Mouse (Mus musculus): ENCODE data around the gene Rmnd5b. TPM values are rescaled to one million over a fixed set of nuclear protein-coding genes. Genes with fewer than 3 reads are reported as not detected.

Gene Rmnd5b
- polyA plus RNA-seq (2012; fragmentation: generic; extraction: Trizol), result 10 to 100 TPM; 24.1 to 35.1 TPM

GRCm38 (mm10) chr11:51635525-51636322 lies at the start of gene Rmnd5b:
Rmnd5b (minus strand) TSS chr11:51635896.

GRCm38 (mm10) chr11:51650691-51651515 lies 15.2 kb upstream of the Rmnd5b start, which contains the start of the genes N4bp3 and D930048N14Rik:
N4bp3 (minus strand) TSS chr11:51650842.
D930048N14Rik (plus strand) TSS chr11:51650954.

GRCm38 (mm10) chr11:51619409-51620060 lies 16.2 kb downstream of the Rmnd5b start, which contains the start of gene Nhp2:
Nhp2 (plus strand) TSS chr11:51619735.

DNA sequence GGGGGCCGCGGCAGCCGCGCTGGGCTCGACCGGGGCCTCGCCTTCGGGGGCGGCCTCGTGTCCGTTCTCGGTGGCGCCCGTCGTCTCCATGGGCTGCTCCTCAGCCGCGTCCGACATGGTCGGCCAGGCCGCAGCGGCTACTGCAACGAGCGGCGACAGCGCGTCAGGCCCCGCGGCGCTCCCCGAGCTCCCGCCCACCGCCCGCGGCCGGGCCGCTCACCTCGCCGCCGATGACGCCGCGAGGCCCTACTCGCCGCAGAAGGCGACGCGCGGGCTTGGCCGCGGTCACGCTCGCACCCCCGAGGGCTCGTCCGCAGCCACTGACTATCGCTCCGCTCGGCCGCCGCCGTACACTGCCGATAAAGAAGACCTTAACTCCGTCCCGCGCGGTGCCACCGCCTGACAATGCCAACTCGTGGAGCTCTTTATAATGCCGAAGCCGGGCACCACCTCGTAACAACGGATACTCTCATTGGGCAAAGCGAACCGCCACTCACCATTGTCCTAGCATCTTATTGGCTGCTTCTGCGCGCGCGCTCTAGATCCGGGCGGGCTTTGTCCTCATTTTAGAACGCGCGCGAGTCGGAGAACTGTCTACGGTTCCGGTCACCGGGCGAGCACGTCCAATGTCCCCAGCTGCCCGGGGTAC lies 29.1 kb downstream of the Rmnd5b start, which contains the start of gene Hnrnpab:
Gene Hnrnpab (minus strand): TSS at position 401 of the 649 bp plus-strand sequence.

DNA sequence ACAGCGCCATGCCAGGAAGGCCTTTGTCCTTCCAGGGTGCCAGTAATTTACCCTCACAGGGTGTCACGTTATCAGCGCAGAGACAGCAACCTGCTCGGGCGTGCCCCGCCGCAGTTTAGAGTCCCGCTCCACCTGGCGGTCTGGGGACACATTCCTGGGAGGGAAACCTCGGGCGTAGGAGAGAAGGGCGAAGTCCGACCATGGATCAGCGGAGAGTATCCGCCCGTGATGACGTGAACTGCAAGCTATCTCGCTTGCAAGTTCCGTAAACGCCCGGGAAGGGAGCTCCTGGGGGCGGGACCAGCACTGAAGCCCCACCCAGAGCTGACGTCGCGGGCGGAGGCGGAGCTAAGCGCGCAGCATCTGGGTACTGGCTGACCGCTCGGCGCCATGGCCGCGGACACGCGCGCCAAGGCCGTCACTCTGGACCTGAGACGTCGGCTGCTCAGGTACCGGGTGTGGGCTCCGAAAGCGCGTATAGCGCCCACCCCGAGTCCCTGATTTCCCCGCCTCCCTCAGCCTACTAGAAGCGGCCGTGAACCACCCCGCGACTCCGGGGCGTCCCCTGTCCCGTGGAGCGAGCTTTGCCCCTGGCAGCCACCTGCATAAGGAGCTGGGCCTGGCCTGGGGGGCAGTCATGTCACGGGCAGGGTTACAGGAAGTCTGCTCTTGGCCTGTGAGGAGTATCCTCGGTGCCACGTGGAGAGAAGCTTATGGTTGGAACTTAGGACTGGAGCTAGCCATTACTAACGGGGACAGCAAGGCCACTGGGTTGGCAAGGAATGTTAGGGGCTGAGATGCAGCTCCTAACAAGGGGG lies 51.1 kb downstream of the Rmnd5b start, which contains the start of gene Phykpl:
Gene Phykpl (plus strand): TSS at position 327 of the 818 bp plus-strand sequence.

Other genes starting within 250 kb of the Rmnd5b start
- 1 to 10 TPM; 4.2 to 8.7 TPM for gene Phykpl, start 51.1 kb downstream of the Rmnd5b start, polyA plus RNA-seq (2012; fragmentation: generic; extraction: Trizol)
- 100 to 1,000 TPM; 144 to 260 TPM for gene Hnrnpab, start 29.0 kb downstream of the Rmnd5b start, polyA plus RNA-seq (2012; fragmentation: generic; extraction: Trizol)
- gene Nhp2, start 16.2 kb downstream of the Rmnd5b start, polyA plus RNA-seq (2012; fragmentation: generic; extraction: Trizol), result 100 to 1,000 TPM in 1 of 2 experiments, 10 to 100 TPM in 1; 83.1 to 636 TPM
- gene N4bp3, start 14.9 kb upstream of the Rmnd5b start, polyA plus RNA-seq (2012; fragmentation: generic; extraction: Trizol), result 1 to 10 TPM; 2.3 to 4.5 TPM
- gene D930048N14Rik, start 15.1 kb upstream of the Rmnd5b start, polyA plus RNA-seq (2012; fragmentation: generic; extraction: Trizol), result under 1 TPM; 0.13 to 0.48 TPM
- 10 to 100 TPM in 1 of 2 experiments, 1 to 10 TPM in 1; 2.2 to 24.3 TPM for gene 0610009B22Rik, start 53.0 kb upstream of the Rmnd5b start, polyA plus RNA-seq (2012; fragmentation: generic; extraction: Trizol)
- gene Sec24a, start 127.7 kb upstream of the Rmnd5b start, polyA plus RNA-seq (2012; fragmentation: generic; extraction: Trizol), result 1 to 10 TPM in 1 of 2 experiments, under 1 TPM in 1; 0.81 to 4.5 TPM
- 10 to 100 TPM in 1 of 2 experiments, 1 to 10 TPM in 1; 7.1 to 44.6 TPM for gene Sar1b, start 127.8 kb upstream of the Rmnd5b start, polyA plus RNA-seq (2012; fragmentation: generic; extraction: Trizol)
- gene Jade2, start 221.8 kb upstream of the Rmnd5b start, polyA plus RNA-seq (2012; fragmentation: generic; extraction: Trizol), result 10 to 100 TPM in 1 of 2 experiments, 1 to 10 TPM in 1; 4.3 to 12.8 TPM

Data from C3H10T1/2 (cell line).